Mouse (Mus musculus): ENCODE data around the gene Brox.
"Not testable (repeated sequence)": the region's sequence is repeated elsewhere in the genome, so short reads cannot be mapped to it uniquely, and the experiment has no call there.

The Brox gene

GRCm38 (mm10) chr1:183296877-183297383 is at the start of gene Brox:
Brox (minus strand) TSS chr1:183297269.
- DNase-seq (ENCODE audit: low spot score in 2 of 2) = peak; percentile 92 to 94

GRCm38 (mm10) chr1:183345817-183346195 is 48.7 kb upstream of the Brox start:
- DNase-seq (ENCODE audit: low spot score in 2 of 2) = peak in 1 of 2 experiments; percentile 6

GRCm38 (mm10) chr1:183344886-183345816 is 48.1 kb upstream of the Brox start:
- peak; percentile 78 to 79 for DNase-seq (ENCODE audit: low spot score in 2 of 2)

- DNase-seq (ENCODE audit: low spot score in 2 of 2) = not testable (repeated sequence)
Measured at GRCm38 (mm10) chr1:183342902-183343301, 45.8 kb upstream of the Brox start.

- DNase-seq (ENCODE audit: low spot score in 2 of 2) = no peak
Measured at GRCm38 (mm10) chr1:183327171-183327570, 30.1 kb upstream of the Brox start.

- DNase-seq (ENCODE audit: low spot score in 2 of 2) = no peak
Measured at GRCm38 (mm10) chr1:183324433-183324832, 27.4 kb upstream of the Brox start.

GRCm38 (mm10) chr1:183323923-183324322 is 26.9 kb upstream of the Brox start:
- no peak for DNase-seq (ENCODE audit: low spot score in 2 of 2)

GRCm38 (mm10) chr1:183322496-183322895 is 25.4 kb upstream of the Brox start:
- not testable (repeated sequence) for DNase-seq (ENCODE audit: low spot score in 2 of 2)

- no peak for DNase-seq (ENCODE audit: low spot score in 2 of 2)
Measured at GRCm38 (mm10) chr1:183320708-183321107, 23.6 kb upstream of the Brox start.

GRCm38 (mm10) chr1:183315783-183316182 is 18.7 kb upstream of the Brox start:
- DNase-seq (ENCODE audit: low spot score in 2 of 2) = no peak

- DNase-seq (ENCODE audit: low spot score in 2 of 2) = no peak
Measured at GRCm38 (mm10) chr1:183312076-183312475, 15.0 kb upstream of the Brox start.

- not testable (repeated sequence) for DNase-seq (ENCODE audit: low spot score in 2 of 2)
Measured at GRCm38 (mm10) chr1:183309601-183310000, 12.5 kb upstream of the Brox start.

- DNase-seq (ENCODE audit: low spot score in 2 of 2) = no peak
Measured at GRCm38 (mm10) chr1:183308476-183308875, 11.4 kb upstream of the Brox start.

GRCm38 (mm10) chr1:183307555-183307954 is 10.5 kb upstream of the Brox start:
- DNase-seq (ENCODE audit: low spot score in 2 of 2) = no peak

GRCm38 (mm10) chr1:183299161-183299560 is 2.1 kb upstream of the Brox start:
- DNase-seq (ENCODE audit: low spot score in 2 of 2) = peak; percentile 99

GRCm38 (mm10) chr1:183297886-183298489 is 919 bp upstream of the Brox start:
- peak; percentile 71 to 78 for DNase-seq (ENCODE audit: low spot score in 2 of 2)

- DNase-seq (ENCODE audit: low spot score in 2 of 2) = no peak
Measured at GRCm38 (mm10) chr1:183297473-183297885, 410 bp upstream of the Brox start.

GRCm38 (mm10) chr1:183296465-183296864 is 604 bp downstream of the Brox start, which contains the start of gene Aida:
Aida (plus strand) TSS chr1:183296590.
- DNase-seq (ENCODE audit: low spot score in 2 of 2) = no peak

- no peak for DNase-seq (ENCODE audit: low spot score in 2 of 2)
Measured at GRCm38 (mm10) chr1:183289576-183289975, 7.5 kb downstream of the Brox start.

GRCm38 (mm10) chr1:183288351-183288750 is 8.7 kb downstream of the Brox start:
- DNase-seq (ENCODE audit: low spot score in 2 of 2) = no peak

GRCm38 (mm10) chr1:183275763-183276162 is 21.3 kb downstream of the Brox start:
- no peak for DNase-seq (ENCODE audit: low spot score in 2 of 2)

- no peak for DNase-seq (ENCODE audit: low spot score in 2 of 2)
Measured at GRCm38 (mm10) chr1:183274385-183274784, 22.7 kb downstream of the Brox start.
